Mouse (Mus musculus): ENCODE results near the gene Hpdl.

The Hpdl gene

GRCm38 (mm10) chr4:116799901-116800300 is 21.6 kb downstream of the Hpdl start:
- DNase-seq (ENCODE audit: low read depth, low spot score): peak; percentile 41

GRCm38 (mm10) chr4:116796442-116797110 is 24.9 kb downstream of the Hpdl start:
- no peak for DNase-seq (ENCODE audit: low read depth, low spot score)

DNA sequence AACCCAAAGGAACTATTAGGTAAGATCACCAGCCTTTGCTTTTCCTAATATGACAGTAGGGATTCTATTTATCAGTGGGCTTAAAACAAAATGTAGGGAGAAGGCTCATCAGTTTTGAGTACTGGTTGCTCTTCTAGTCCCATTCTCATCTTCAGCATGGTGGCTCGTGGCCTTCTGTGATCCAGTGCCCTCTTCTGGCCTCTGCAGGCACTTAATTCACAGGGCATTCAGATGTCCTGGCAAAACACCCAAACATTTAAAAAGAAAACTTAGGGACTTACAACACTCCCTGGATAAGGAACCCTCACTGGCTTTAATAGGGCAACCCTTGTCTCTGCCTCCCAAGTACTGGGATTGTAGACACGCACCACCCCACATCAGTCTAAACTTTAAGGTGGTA is 27.2 kb downstream of the Hpdl start:
- no peak for DNase-seq (ENCODE audit: low read depth, low spot score)

DNA sequence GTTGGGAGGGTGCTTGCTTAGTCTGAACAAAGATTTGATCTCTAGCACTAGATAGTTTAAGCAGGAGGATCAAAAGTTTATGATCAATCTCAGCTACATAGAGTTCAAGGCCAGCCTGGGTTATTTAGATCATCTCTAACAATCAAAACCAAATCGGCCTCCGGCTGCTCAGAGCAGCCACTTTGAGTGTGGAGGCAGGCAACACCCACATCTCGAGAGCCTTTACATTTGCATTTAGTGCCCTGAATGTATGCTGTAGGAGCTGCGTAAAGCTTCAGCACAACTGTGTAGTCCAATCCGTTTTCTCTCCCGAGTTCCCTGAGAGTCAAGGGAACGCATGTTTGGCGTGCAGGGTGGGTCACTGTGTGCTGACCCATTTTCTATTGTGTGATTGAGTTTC is 29.1 kb downstream of the Hpdl start:
- DNase-seq (ENCODE audit: low read depth, low spot score): no peak

GRCm38 (mm10) chr4:116788956-116789355 is 32.6 kb downstream of the Hpdl start:
- peak; percentile 82 for DNase-seq (ENCODE audit: low read depth, low spot score)

- DNase-seq (ENCODE audit: low read depth, low spot score): no peak
These were observed 33.3 kb downstream of the Hpdl start for GRCm38 (mm10) chr4:116787985-116788760.

DNA sequence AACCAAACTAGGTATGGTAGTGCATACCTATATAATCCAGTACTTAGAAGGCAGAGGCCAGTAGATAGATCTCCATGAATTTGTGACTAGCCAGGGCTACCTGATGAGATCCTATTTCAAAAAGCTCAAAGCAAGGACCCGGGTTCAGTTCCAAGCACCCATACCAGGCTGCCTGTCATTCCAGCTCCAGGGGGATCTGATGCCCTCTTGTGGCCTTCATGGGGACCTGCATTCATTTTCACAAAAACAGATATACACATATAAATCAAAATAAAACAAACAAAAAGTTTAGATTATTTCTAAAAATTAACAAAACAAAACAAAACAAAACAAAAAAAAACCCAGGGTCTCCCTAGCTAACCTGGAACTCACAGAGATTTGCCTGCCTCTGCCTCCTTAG is 34.9 kb downstream of the Hpdl start:
- no peak for DNase-seq (ENCODE audit: low read depth, low spot score)

DNA sequence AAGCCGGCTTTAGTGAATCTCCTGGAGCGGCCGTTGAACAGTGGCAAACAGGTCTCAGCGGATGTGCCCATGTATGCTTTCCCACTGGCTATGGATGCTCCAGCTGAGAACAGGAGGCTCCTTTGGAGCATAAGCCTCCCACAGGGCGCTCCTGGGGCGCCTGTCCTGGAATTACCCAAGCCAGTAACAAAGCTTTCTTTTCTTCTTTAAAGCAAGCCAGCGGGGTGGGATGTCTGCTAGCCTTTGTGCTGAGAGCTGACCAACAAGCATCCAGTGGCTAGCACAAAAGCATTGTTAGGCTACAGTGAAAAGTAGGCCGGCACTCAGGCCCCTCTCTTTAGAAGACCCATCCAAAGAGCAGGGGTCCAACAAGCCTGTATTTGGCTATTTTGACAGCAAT is 39.3 kb downstream of the Hpdl start:
- DNase-seq (ENCODE audit: low read depth, low spot score): no peak

DNA sequence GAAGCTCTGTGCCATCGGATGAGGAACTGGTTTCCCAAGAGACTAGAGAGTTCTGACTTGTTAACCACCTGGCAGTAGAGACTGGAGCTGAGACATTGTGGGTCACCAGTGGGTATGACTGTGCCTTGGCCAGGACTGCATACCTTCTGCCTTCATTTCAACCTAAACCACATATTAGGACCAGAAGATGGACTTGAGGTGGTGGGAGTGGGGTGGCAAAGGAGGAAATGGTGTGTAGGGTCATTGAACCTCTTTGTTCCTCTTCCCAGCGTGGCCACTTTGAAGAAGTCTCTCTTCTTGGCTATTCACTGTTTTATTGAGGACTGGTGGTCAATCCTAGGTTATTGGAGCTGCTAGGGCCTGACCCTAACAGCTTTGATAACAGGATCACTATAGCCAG is 40.1 kb downstream of the Hpdl start:
- DNase-seq (ENCODE audit: low read depth, low spot score): no peak

DNA sequence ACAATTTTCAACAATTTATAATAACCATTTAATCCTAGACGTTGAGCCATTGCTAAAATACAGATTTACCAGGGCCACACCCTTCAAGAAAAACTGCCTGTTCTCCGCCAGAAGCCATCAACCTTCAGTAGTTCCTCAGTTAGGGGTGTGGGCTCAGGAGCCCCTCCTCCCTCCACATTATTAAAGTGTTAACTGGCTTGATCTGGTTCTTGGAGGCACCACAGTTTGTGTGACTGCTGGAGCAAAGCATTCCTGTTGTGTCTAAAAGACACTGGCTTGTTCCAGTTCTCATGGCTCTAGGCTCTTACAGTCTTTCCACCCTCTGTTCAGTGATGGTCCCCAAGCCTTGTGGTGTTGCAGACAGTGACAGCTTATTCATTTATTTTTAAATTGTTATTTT is 41.0 kb downstream of the Hpdl start:
- no peak for DNase-seq (ENCODE audit: low read depth, low spot score)

GRCm38 (mm10) chr4:116777079-116777478 is 44.4 kb downstream of the Hpdl start:
- no peak for DNase-seq (ENCODE audit: low read depth, low spot score)

GRCm38 (mm10) chr4:116776391-116776790 is 45.1 kb downstream of the Hpdl start:
- no peak for DNase-seq (ENCODE audit: low read depth, low spot score)

All from CD4-positive helper T cell, adult 2 months (primary cell).